Mouse (Mus musculus) MEL (cell line): ENCODE measurements around the gene Fundc2. TPM values are rescaled to one million over a fixed set of nuclear protein-coding genes. Genes with fewer than 3 reads are reported as not detected.
A peak's percentile ranks its signal among the peaks of the same experiment; 100 is the strongest.

Source experiments
- DNase-seq: peaks from one replicate; pipeline ENCODE4 v3.0.0; 2011; ENCODE audit warnings: low read depth, low spot score
- H3K27ac ChIP-seq: 2 replicates; pipeline ENCODE4 v1.5.1; 2012; ENCODE audit warnings: low read depth, mild to moderate bottlenecking, control low read depth, low read length, moderate library complexity; ENCODE audit not compliant: control insufficient read depth
- H3K27me3 ChIP-seq, 2 experiments: fragments of 150-350 bp in 1 of 2; sonication (generic) in 1 of 2; 2 replicates each; pipeline ENCODE4 v1.6.1; 2012; ENCODE audit warnings: low read length in 2 of 2, mild to moderate bottlenecking in 2 of 2, improper control_type of control experiment in 1 of 2, moderate library complexity in 1 of 2; ENCODE audit not compliant: insufficient read depth in 2 of 2, control insufficient read depth in 1 of 2
- H3K36me3 ChIP-seq, 2 experiments: 2 replicates each; pipeline ENCODE4 v1.6.1; 2012 to 2014; ENCODE audit warnings: low read length in 2 of 2, improper control_type of control experiment in 1 of 2, inconsistent platforms in 1 of 2, mild to moderate bottlenecking in 1 of 2; ENCODE audit not compliant: insufficient read depth in 2 of 2, control insufficient read depth in 1 of 2
- H3K4me1 ChIP-seq, 2 experiments: fragments of 150-350 bp in 1 of 2; sonication (generic) in 1 of 2; 2 replicates each; pipeline ENCODE4 v1.6.1; 2012; ENCODE audit warnings: low read length in 2 of 2, improper control_type of control experiment in 1 of 2, mild to moderate bottlenecking in 1 of 2; ENCODE audit not compliant: insufficient read depth in 2 of 2, control insufficient read depth in 1 of 2
- H3K4me3 ChIP-seq, 2 experiments: fragments of 150-350 bp in 1 of 2; sonication (generic) in 1 of 2; 2 replicates each; pipeline ENCODE4 v1.5.1; 2012; ENCODE audit warnings: low read depth in 2 of 2, low read length in 2 of 2, mild to moderate bottlenecking in 2 of 2, moderate library complexity in 2 of 2, control low read depth in 1 of 2, improper control_type of control experiment in 1 of 2; ENCODE audit not compliant: control insufficient read depth in 1 of 2, insufficient read depth in 1 of 2
- H3K79me2 ChIP-seq: 2 replicates; pipeline ENCODE4 v1.6.1; 2012; ENCODE audit warnings: mild to moderate bottlenecking, low read length, moderate library complexity; ENCODE audit not compliant: control insufficient read depth, poor library complexity, insufficient read depth
- H3K9ac ChIP-seq: 2 replicates; pipeline ENCODE4 v1.6.1; 2012; ENCODE audit warnings: low read depth, mild to moderate bottlenecking, control low read depth, low read length, moderate library complexity; ENCODE audit not compliant: control insufficient read depth, poor library complexity, severe bottlenecking
- H3K9me3 ChIP-seq: fragments of 150-350 bp; sonication (generic); replicated peaks from 2 replicates; pipeline ENCODE4 v1.6.1; 2012; ENCODE audit warnings: mild to moderate bottlenecking, low read length, improper control_type of control experiment, moderate library complexity; ENCODE audit not compliant: insufficient read depth
- CTCF ChIP-seq, 3 experiments: IDR thresholded peaks in 2 of 3; conservative IDR thresholded peaks in 1 of 3; 2 replicates each; pipeline ENCODE4 v1.5.1; 2011 to 2012; ENCODE audit warnings: low read length in 3 of 3, low read depth in 2 of 3, mild to moderate bottlenecking in 2 of 3, improper control_type of control experiment in 1 of 3, inconsistent platforms in 1 of 3, mixed read lengths in 1 of 3, moderate library complexity in 1 of 3; ENCODE audit not compliant: control insufficient read depth in 1 of 3, insufficient read depth in 1 of 3, poor library complexity in 1 of 3, severe bottlenecking in 1 of 3
- EP300 ChIP-seq, 2 experiments: IDR thresholded peaks; 2 replicates each; pipeline ENCODE4 v1.6.1; 2011; ENCODE audit warnings: improper control_type of control experiment in 2 of 2, low read length in 2 of 2, low read depth in 1 of 2, mild to moderate bottlenecking in 1 of 2
- ETS1 ChIP-seq: IDR thresholded peaks from 2 replicates; pipeline ENCODE4 v1.6.1; 2012; ENCODE audit warnings: low read depth, mild to moderate bottlenecking, inconsistent platforms, low read length, improper control_type of control experiment, moderate library complexity
- GATA1 ChIP-seq: IDR thresholded peaks from 2 replicates; pipeline ENCODE4 v1.6.1; 2011; ENCODE audit warnings: low read depth, low read length, improper control_type of control experiment
- MAFK ChIP-seq: IDR thresholded peaks from 2 replicates; pipeline ENCODE4 v1.6.1; 2011; ENCODE audit warnings: low read depth, mild to moderate bottlenecking, low read length, improper control_type of control experiment, borderline replicate concordance
- MAX ChIP-seq: IDR thresholded peaks from 2 replicates; pipeline ENCODE4 v1.6.1; 2011; ENCODE audit warnings: low read length, improper control_type of control experiment
- MXI1 ChIP-seq: IDR thresholded peaks from 2 replicates; pipeline ENCODE4 v1.6.1; 2011; ENCODE audit warnings: mild to moderate bottlenecking, low read depth, low read length, improper control_type of control experiment
- MYB ChIP-seq: IDR thresholded peaks from 2 replicates; pipeline ENCODE4 v1.6.1; 2011; ENCODE audit warnings: mild to moderate bottlenecking, low read depth, low read length, improper control_type of control experiment
- MYC ChIP-seq: IDR thresholded peaks from 2 replicates; pipeline ENCODE4 v1.6.1; 2011; ENCODE audit warnings: low read depth, mild to moderate bottlenecking, low read length, improper control_type of control experiment, moderate library complexity
- POLR2AphosphoS5 ChIP-seq: IDR thresholded peaks from 2 replicates; pipeline ENCODE4 v1.6.1; 2012; ENCODE audit warnings: low read depth, borderline replicate concordance, mild to moderate bottlenecking, inconsistent platforms, low read length, moderate library complexity, mixed read lengths
- RCOR1 ChIP-seq: IDR thresholded peaks from 2 replicates; pipeline ENCODE4 v1.6.1; 2012; ENCODE audit warnings: low read depth, mild to moderate bottlenecking, inconsistent platforms, low read length, improper control_type of control experiment
- SIN3A ChIP-seq: IDR thresholded peaks from 2 replicates; pipeline ENCODE4 v1.6.1; 2012; ENCODE audit warnings: low read length, improper control_type of control experiment, inconsistent platforms
- TAL1 ChIP-seq: IDR thresholded peaks from 2 replicates; pipeline ENCODE4 v1.6.1; 2012; ENCODE audit warnings: mild to moderate bottlenecking, inconsistent platforms, low read length, moderate library complexity, mixed read lengths
- TCF12 ChIP-seq: IDR thresholded peaks from 2 replicates; pipeline ENCODE4 v1.6.1; 2014; ENCODE audit warnings: low read depth, mild to moderate bottlenecking, inconsistent platforms, low read length, improper control_type of control experiment, moderate library complexity
- UBTF ChIP-seq: IDR thresholded peaks from 2 replicates; pipeline ENCODE4 v1.6.1; 2012; ENCODE audit warnings: low read depth, mild to moderate bottlenecking, inconsistent platforms, low read length, improper control_type of control experiment, moderate library complexity, borderline replicate concordance; ENCODE audit not compliant: insufficient read depth
- USF1 ChIP-seq: IDR thresholded peaks from 2 replicates; pipeline ENCODE4 v1.6.1; 2014; ENCODE audit warnings: low read depth, mild to moderate bottlenecking, inconsistent platforms, low read length, improper control_type of control experiment, moderate library complexity
- ZNF384 ChIP-seq: IDR thresholded peaks from 2 replicates; pipeline ENCODE4 v1.6.1; 2012; ENCODE audit warnings: low read depth, mild to moderate bottlenecking, inconsistent platforms, low read length, improper control_type of control experiment
- polyA plus RNA-seq, 2 experiments: library from polyadenylated mRNA; stranded (reverse) in 1 of 2; unstranded in 1 of 2; fragments of >175 nt in 1 of 2; fragments of >200 nt in 1 of 2; gene quantifications; 2 replicates each; pipeline versions ENCODE4 v1.2.1 to v1.2.4; 2012; ENCODE audit warnings: low replicate concordance in 2 of 2, low read depth in 1 of 2; ENCODE audit not compliant: insufficient read length in 2 of 2, insufficient read depth in 1 of 2, missing spikeins in 1 of 2
- total RNA-seq: library from RNA; depleted of rRNA; stranded (reverse); fragments of 300-350 nt; gene quantifications from 2 replicates; pipeline ENCODE4 v1.2.3, GENCODE M21; 2012

Fundc2 gene
- total and polyA plus RNA-seq, 3 experiments = 18.0 to 41.5 TPM; not detected in 1

DNA sequence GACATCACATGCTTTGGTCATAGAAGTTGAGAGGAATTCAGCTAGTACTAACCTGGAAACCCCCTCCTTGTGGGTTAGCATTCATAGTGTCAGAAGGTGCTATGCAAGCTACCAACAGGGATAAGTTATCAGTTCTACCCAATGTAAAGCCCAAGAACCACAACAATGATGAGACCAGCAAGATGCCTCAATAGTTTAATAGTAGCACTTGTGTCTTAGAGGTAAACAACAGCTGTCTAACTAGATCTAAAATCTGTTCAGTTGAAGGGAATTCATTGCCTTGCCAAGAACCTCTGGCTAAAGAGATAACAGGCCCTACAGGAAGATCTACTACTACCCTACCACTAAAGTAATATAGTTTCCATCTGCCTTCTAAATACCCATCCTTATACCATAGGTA lies 5.4 kb upstream of the Fundc2 start:
- Histone ChIP-seq H3K79me2 (no peaks in the 10 kb centered on the region), H3K4me3 (no peak overlapping the region), H3K27ac (no peak overlapping the region; the same call in 1 of the 2 replicates), H3K4me1 (peaks cover 0 to 12% of the 10 kb centered on the region in 2 experiments; a peak in 2 of 4 replicates), H3K36me3 (peaks cover 0 to 14% of the 10 kb centered on the region in 2 experiments; a peak in 2 of 4 replicates), H3K9ac (no peak overlapping the region), H3K27me3 (no peaks in the 10 kb centered on the region), H3K9me3 (no peaks in the 10 kb centered on the region)
- DNase-seq = peak; percentile 64
- TF ChIP-seq EP300 (IDR thresholded peaks at IDR 0.05; ENCODE audit: low read depth in 1 of 2, low read length in 2 of 2) = peak; percentile 45 to 70; a peak in 3 of 4 replicates
- no peak for TF ChIP-seq POLR2AphosphoS5
- TF ChIP-seq CTCF (IDR thresholded peaks at IDR 0.05 in 2 of 3, conservative IDR thresholded peaks at IDR 0.05 in 1 of 3; ENCODE audit: control insufficient read depth in 1 of 3, insufficient read depth in 1 of 3, low read depth in 2 of 3, low read length in 3 of 3, poor library complexity in 1 of 3, severe bottlenecking in 1 of 3) = no peak
- peak; percentile 50; the same call in 1 of the 2 replicates for TF ChIP-seq RCOR1
- TF ChIP-seq USF1 = no peak
- TF ChIP-seq GATA1 = peak; percentile 62; the same call in 1 of the 2 replicates
- peak; percentile 68 for TF ChIP-seq TAL1
- TF ChIP-seq ETS1 = peak; percentile 64
- peak; percentile 84 for TF ChIP-seq TCF12
- no peak for TF ChIP-seq MAFK
- TF ChIP-seq SIN3A = 0 out of 2 replicates have a peak, but pooled peaks have one; percentile 24

DNA sequence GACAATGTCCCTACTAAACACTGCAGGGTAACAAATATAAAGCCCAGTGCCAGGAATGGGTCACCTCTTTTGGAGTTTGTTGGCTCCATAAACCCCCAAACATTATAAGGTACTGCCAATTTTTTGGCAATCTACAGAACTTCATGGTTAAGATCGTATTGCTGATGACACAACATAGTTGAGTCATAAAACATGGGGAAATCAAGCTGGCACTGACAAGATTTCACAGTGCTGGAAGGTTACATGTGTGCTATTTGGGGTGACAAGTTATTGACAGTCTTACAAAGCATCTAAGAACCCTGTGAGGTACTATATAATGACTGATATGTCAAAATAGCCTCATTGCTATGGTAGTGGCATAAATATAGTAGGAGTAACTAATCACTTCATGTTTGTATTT lies 1.0 kb upstream of the Fundc2 start:
- Histone ChIP-seq H3K9ac (peak overlapping the region; percentile 68), H3K4me3 (peak overlapping the region in 1 of 2 experiments; percentile 73; a peak in 2 of 4 replicates), H3K27ac (peak overlapping the region; percentile 47; the same call in 1 of the 2 replicates), H3K79me2 (peaks cover 10% of the 10 kb centered on the region), H3K27me3 (no peaks in the 10 kb centered on the region), H3K4me1 (peaks cover 3 to 7% of the 10 kb centered on the region in 2 experiments), H3K9me3 (no peaks in the 10 kb centered on the region), H3K36me3 (peaks cover 0 to 17% of the 10 kb centered on the region in 2 experiments; a peak in 2 of 4 replicates)
- TF ChIP-seq MYB (no peak), MAX (no peak), UBTF (no peak)
- peak; percentile 31 for DNase-seq

DNA sequence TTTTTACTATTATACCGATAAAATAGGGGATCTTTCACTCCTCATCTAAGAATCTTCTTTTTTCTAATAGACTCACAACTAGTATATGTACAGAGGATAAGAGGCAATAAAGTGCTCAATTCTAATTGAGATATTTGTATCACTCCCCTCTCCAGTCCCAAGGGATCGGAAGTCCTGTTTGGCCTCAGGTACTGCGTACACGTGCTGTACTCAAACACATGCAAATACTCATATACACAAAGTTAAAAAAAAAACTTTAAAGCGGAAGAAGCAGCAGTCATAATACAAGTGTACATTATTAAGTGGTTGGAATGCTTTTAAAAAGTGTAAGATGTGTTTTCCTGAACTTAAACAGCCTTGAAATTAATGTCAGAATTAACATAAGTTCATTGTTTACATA lies 500 bp upstream of the Fundc2 start:
- H3K27ac ChIP-seq = peak overlapping the region; percentile 77
- H3K9ac ChIP-seq = peak overlapping the region; percentile 68
- H3K4me1 ChIP-seq = peaks cover 3 to 4% of the 10 kb centered on the region in 2 experiments
- peaks cover 10% of the 10 kb centered on the region for H3K79me2 ChIP-seq
- peak; percentile 42 for DNase-seq
- H3K27me3 ChIP-seq = no peaks in the 10 kb centered on the region
- peaks cover 0 to 13% of the 10 kb centered on the region in 2 experiments; a peak in 2 of 4 replicates for H3K36me3 ChIP-seq
- H3K9me3 ChIP-seq = no peaks in the 10 kb centered on the region
- H3K4me3 ChIP-seq = peak overlapping the region; percentile 52 to 73
- TF ChIP-seq MXI1 = peak; percentile 56; the same call in 1 of the 2 replicates
- no peak for TF ChIP-seq UBTF
- peak; percentile 56; the same call in 1 of the 2 replicates for TF ChIP-seq ZNF384
- TF ChIP-seq MYC = peak; percentile 76
